Mouse (Mus musculus): ENCODE results near the gene Sh3gl2.

Sh3gl2 gene

GRCm38 (mm10) chr4:85585426-85585825, 380.5 kb downstream of the Sh3gl2 start:
- DNase-seq (ENCODE audit: low read depth in 2 of 2, low spot score in 2 of 2), result no peak

GRCm38 (mm10) chr4:85588928-85589327, 384.0 kb downstream of the Sh3gl2 start:
- no peak for DNase-seq (ENCODE audit: low read depth in 2 of 2, low spot score in 2 of 2)

GRCm38 (mm10) chr4:85591037-85591436, 386.1 kb downstream of the Sh3gl2 start:
- DNase-seq (ENCODE audit: low read depth in 2 of 2, low spot score in 2 of 2), result no peak

- DNase-seq (ENCODE audit: low read depth in 2 of 2, low spot score in 2 of 2), result no peak
These were observed 389.2 kb downstream of the Sh3gl2 start for GRCm38 (mm10) chr4:85594159-85594558.

- no peak for DNase-seq (ENCODE audit: low read depth in 2 of 2, low spot score in 2 of 2)
These were observed 408.4 kb downstream of the Sh3gl2 start for GRCm38 (mm10) chr4:85613331-85613730.

GRCm38 (mm10) chr4:85618746-85619145, 413.8 kb downstream of the Sh3gl2 start:
- DNase-seq (ENCODE audit: low read depth in 2 of 2, low spot score in 2 of 2), result no peak

- DNase-seq (ENCODE audit: low read depth in 2 of 2, low spot score in 2 of 2), result no peak
These were observed 414.3 kb downstream of the Sh3gl2 start for GRCm38 (mm10) chr4:85619261-85619660.

- no peak for DNase-seq (ENCODE audit: low read depth in 2 of 2, low spot score in 2 of 2)
These were observed 424.5 kb downstream of the Sh3gl2 start for GRCm38 (mm10) chr4:85629381-85629780.

GRCm38 (mm10) chr4:85669271-85669670, 464.3 kb downstream of the Sh3gl2 start:
- no peak for DNase-seq (ENCODE audit: low read depth in 2 of 2, low spot score in 2 of 2)

GRCm38 (mm10) chr4:85669735-85670134, 464.8 kb downstream of the Sh3gl2 start:
- no peak for DNase-seq (ENCODE audit: low read depth in 2 of 2, low spot score in 2 of 2)

GRCm38 (mm10) chr4:85672290-85672689, 467.4 kb downstream of the Sh3gl2 start:
- DNase-seq (ENCODE audit: low read depth in 2 of 2, low spot score in 2 of 2), result no peak

- DNase-seq (ENCODE audit: low read depth in 2 of 2, low spot score in 2 of 2), result no peak
These were observed 472.7 kb downstream of the Sh3gl2 start for GRCm38 (mm10) chr4:85677621-85678020.

GRCm38 (mm10) chr4:85686160-85686559, 481.2 kb downstream of the Sh3gl2 start:
- no peak for DNase-seq (ENCODE audit: low read depth in 2 of 2, low spot score in 2 of 2)
